Mouse (Mus musculus) MEL (cell line): ENCODE data around the gene Brca2. TPM values are rescaled to one million over a fixed set of nuclear protein-coding genes. Genes with fewer than 3 reads are reported as not detected.

Experiments
- DNase-seq: peaks from one replicate; pipeline ENCODE4 v3.0.0; 2011; ENCODE audit warnings: low read depth, low spot score
- H3K27ac ChIP-seq: 2 replicates; pipeline ENCODE4 v1.5.1; 2012; ENCODE audit warnings: low read depth, mild to moderate bottlenecking, control low read depth, low read length, moderate library complexity; ENCODE audit not compliant: control insufficient read depth
- H3K27me3 ChIP-seq, 2 experiments: fragments of 150-350 bp in 1 of 2; sonication (generic) in 1 of 2; 2 replicates each; pipeline ENCODE4 v1.6.1; 2012; ENCODE audit warnings: low read length in 2 of 2, mild to moderate bottlenecking in 2 of 2, improper control_type of control experiment in 1 of 2, moderate library complexity in 1 of 2; ENCODE audit not compliant: insufficient read depth in 2 of 2, control insufficient read depth in 1 of 2
- H3K36me3 ChIP-seq, 2 experiments: 2 replicates each; pipeline ENCODE4 v1.6.1; 2012 to 2014; ENCODE audit warnings: low read length in 2 of 2, improper control_type of control experiment in 1 of 2, inconsistent platforms in 1 of 2, mild to moderate bottlenecking in 1 of 2; ENCODE audit not compliant: insufficient read depth in 2 of 2, control insufficient read depth in 1 of 2
- H3K4me1 ChIP-seq, 2 experiments: fragments of 150-350 bp in 1 of 2; sonication (generic) in 1 of 2; 2 replicates each; pipeline ENCODE4 v1.6.1; 2012; ENCODE audit warnings: low read length in 2 of 2, improper control_type of control experiment in 1 of 2, mild to moderate bottlenecking in 1 of 2; ENCODE audit not compliant: insufficient read depth in 2 of 2, control insufficient read depth in 1 of 2
- H3K4me3 ChIP-seq, 2 experiments: fragments of 150-350 bp in 1 of 2; sonication (generic) in 1 of 2; 2 replicates each; pipeline ENCODE4 v1.5.1; 2012; ENCODE audit warnings: low read depth in 2 of 2, low read length in 2 of 2, mild to moderate bottlenecking in 2 of 2, moderate library complexity in 2 of 2, control low read depth in 1 of 2, improper control_type of control experiment in 1 of 2; ENCODE audit not compliant: control insufficient read depth in 1 of 2, insufficient read depth in 1 of 2
- H3K79me2 ChIP-seq: 2 replicates; pipeline ENCODE4 v1.6.1; 2012; ENCODE audit warnings: mild to moderate bottlenecking, low read length, moderate library complexity; ENCODE audit not compliant: control insufficient read depth, poor library complexity, insufficient read depth
- H3K9ac ChIP-seq: 2 replicates; pipeline ENCODE4 v1.6.1; 2012; ENCODE audit warnings: low read depth, mild to moderate bottlenecking, control low read depth, low read length, moderate library complexity; ENCODE audit not compliant: control insufficient read depth, poor library complexity, severe bottlenecking
- H3K9me3 ChIP-seq: fragments of 150-350 bp; sonication (generic); replicated peaks from 2 replicates; pipeline ENCODE4 v1.6.1; 2012; ENCODE audit warnings: mild to moderate bottlenecking, low read length, improper control_type of control experiment, moderate library complexity; ENCODE audit not compliant: insufficient read depth
- BHLHE40 ChIP-seq: IDR thresholded peaks from 2 replicates; pipeline ENCODE4 v1.6.1; 2012; ENCODE audit warnings: low read depth, mild to moderate bottlenecking, inconsistent platforms, low read length, improper control_type of control experiment, borderline replicate concordance
- CHD2 ChIP-seq: IDR thresholded peaks from 2 replicates; pipeline ENCODE4 v1.6.1; 2011; ENCODE audit warnings: low read length, improper control_type of control experiment
- CTCF ChIP-seq, 3 experiments: IDR thresholded peaks in 2 of 3; conservative IDR thresholded peaks in 1 of 3; 2 replicates each; pipeline ENCODE4 v1.5.1; 2011 to 2012; ENCODE audit warnings: low read length in 3 of 3, low read depth in 2 of 3, mild to moderate bottlenecking in 2 of 3, improper control_type of control experiment in 1 of 3, inconsistent platforms in 1 of 3, mixed read lengths in 1 of 3, moderate library complexity in 1 of 3; ENCODE audit not compliant: control insufficient read depth in 1 of 3, insufficient read depth in 1 of 3, poor library complexity in 1 of 3, severe bottlenecking in 1 of 3
- ELF1 ChIP-seq: IDR thresholded peaks from 2 replicates; pipeline ENCODE4 v1.6.1; 2014; ENCODE audit warnings: low read depth, mild to moderate bottlenecking, inconsistent platforms, low read length, improper control_type of control experiment, moderate library complexity
- ETS1 ChIP-seq: IDR thresholded peaks from 2 replicates; pipeline ENCODE4 v1.6.1; 2012; ENCODE audit warnings: low read depth, mild to moderate bottlenecking, inconsistent platforms, low read length, improper control_type of control experiment, moderate library complexity
- GABPA ChIP-seq: IDR thresholded peaks from 2 replicates; pipeline ENCODE4 v1.6.1; 2012; ENCODE audit warnings: low read depth, mild to moderate bottlenecking, inconsistent platforms, low read length, improper control_type of control experiment, moderate library complexity
- GATA1 ChIP-seq: IDR thresholded peaks from 2 replicates; pipeline ENCODE4 v1.6.1; 2011; ENCODE audit warnings: low read depth, low read length, improper control_type of control experiment
- HCFC1 ChIP-seq: IDR thresholded peaks from 2 replicates; pipeline ENCODE4 v1.6.1; 2012; ENCODE audit warnings: low read depth, mild to moderate bottlenecking, inconsistent platforms, low read length, improper control_type of control experiment, moderate library complexity
- JUND ChIP-seq: IDR thresholded peaks from 2 replicates; pipeline ENCODE4 v1.6.1; 2011; ENCODE audit warnings: low read depth, mild to moderate bottlenecking, improper control_type of control experiment, low read length
- KAT2A ChIP-seq: conservative IDR thresholded peaks from 2 replicates; pipeline ENCODE4 v1.6.1; 2012; ENCODE audit warnings: low read depth, low read length, improper control_type of control experiment, inconsistent platforms
- MAX ChIP-seq: IDR thresholded peaks from 2 replicates; pipeline ENCODE4 v1.6.1; 2011; ENCODE audit warnings: low read length, improper control_type of control experiment
- MAZ ChIP-seq: IDR thresholded peaks from 2 replicates; pipeline ENCODE4 v1.6.1; 2012; ENCODE audit warnings: low read depth, mild to moderate bottlenecking, inconsistent platforms, low read length, improper control_type of control experiment
- MEF2A ChIP-seq: IDR thresholded peaks from 2 replicates; pipeline ENCODE4 v1.6.1; 2014; ENCODE audit warnings: low read depth, mild to moderate bottlenecking, inconsistent platforms, low read length, improper control_type of control experiment; ENCODE audit not compliant: poor library complexity, insufficient replicate concordance, severe bottlenecking; ENCODE audit errors: extremely low read depth
- NELFE ChIP-seq: IDR thresholded peaks from 2 replicates; pipeline ENCODE4 v1.6.1; 2011; ENCODE audit warnings: low read depth, low read length, improper control_type of control experiment
- NRF1 ChIP-seq: IDR thresholded peaks from 2 replicates; pipeline ENCODE4 v1.6.1; 2014; ENCODE audit warnings: low read depth, mild to moderate bottlenecking, inconsistent platforms, low read length, improper control_type of control experiment, moderate library complexity; ENCODE audit not compliant: poor library complexity, insufficient read depth, severe bottlenecking
- POLR2AphosphoS5 ChIP-seq: IDR thresholded peaks from 2 replicates; pipeline ENCODE4 v1.6.1; 2012; ENCODE audit warnings: low read depth, borderline replicate concordance, mild to moderate bottlenecking, inconsistent platforms, low read length, moderate library complexity, mixed read lengths
- RCOR1 ChIP-seq: IDR thresholded peaks from 2 replicates; pipeline ENCODE4 v1.6.1; 2012; ENCODE audit warnings: low read depth, mild to moderate bottlenecking, inconsistent platforms, low read length, improper control_type of control experiment
- SIN3A ChIP-seq: IDR thresholded peaks from 2 replicates; pipeline ENCODE4 v1.6.1; 2012; ENCODE audit warnings: low read length, improper control_type of control experiment, inconsistent platforms
- TAL1 ChIP-seq: IDR thresholded peaks from 2 replicates; pipeline ENCODE4 v1.6.1; 2012; ENCODE audit warnings: mild to moderate bottlenecking, inconsistent platforms, low read length, moderate library complexity, mixed read lengths
- TBP ChIP-seq: IDR thresholded peaks from 2 replicates; pipeline ENCODE4 v1.8.0; 2011; ENCODE audit warnings: low read depth, low read length, improper control_type of control experiment
- TCF12 ChIP-seq: IDR thresholded peaks from 2 replicates; pipeline ENCODE4 v1.6.1; 2014; ENCODE audit warnings: low read depth, mild to moderate bottlenecking, inconsistent platforms, low read length, improper control_type of control experiment, moderate library complexity
- UBTF ChIP-seq: IDR thresholded peaks from 2 replicates; pipeline ENCODE4 v1.6.1; 2012; ENCODE audit warnings: low read depth, mild to moderate bottlenecking, inconsistent platforms, low read length, improper control_type of control experiment, moderate library complexity, borderline replicate concordance; ENCODE audit not compliant: insufficient read depth
- USF1 ChIP-seq: IDR thresholded peaks from 2 replicates; pipeline ENCODE4 v1.6.1; 2014; ENCODE audit warnings: low read depth, mild to moderate bottlenecking, inconsistent platforms, low read length, improper control_type of control experiment, moderate library complexity
- USF2 ChIP-seq, 2 experiments: IDR thresholded peaks; 2 replicates each; pipeline ENCODE4 v1.6.1; 2011 to 2012; ENCODE audit warnings: improper control_type of control experiment in 2 of 2, low read length in 2 of 2, borderline replicate concordance in 1 of 2, inconsistent platforms in 1 of 2, low read depth in 1 of 2, mild to moderate bottlenecking in 1 of 2; ENCODE audit not compliant: insufficient read depth in 1 of 2
- ZMIZ1 ChIP-seq: IDR thresholded peaks from 2 replicates; pipeline ENCODE4 v1.6.1; 2012; ENCODE audit warnings: low read depth, mild to moderate bottlenecking, inconsistent platforms, low read length, improper control_type of control experiment, moderate library complexity
- ZNF384 ChIP-seq: IDR thresholded peaks from 2 replicates; pipeline ENCODE4 v1.6.1; 2012; ENCODE audit warnings: low read depth, mild to moderate bottlenecking, inconsistent platforms, low read length, improper control_type of control experiment
- polyA plus RNA-seq, 2 experiments: library from polyadenylated mRNA; stranded (reverse) in 1 of 2; unstranded in 1 of 2; fragments of >175 nt in 1 of 2; fragments of >200 nt in 1 of 2; gene quantifications; 2 replicates each; pipeline versions ENCODE4 v1.2.1 to v1.2.4; 2012; ENCODE audit warnings: low replicate concordance in 2 of 2, low read depth in 1 of 2; ENCODE audit not compliant: insufficient read length in 2 of 2, insufficient read depth in 1 of 2, missing spikeins in 1 of 2
- total RNA-seq: library from RNA; depleted of rRNA; stranded (reverse); fragments of 300-350 nt; gene quantifications from 2 replicates; pipeline ENCODE4 v1.2.3, GENCODE M21; 2012

Brca2 gene
- total and polyA plus RNA-seq, 3 experiments, result 29.8 to 239 (median 53.4) TPM

DNA sequence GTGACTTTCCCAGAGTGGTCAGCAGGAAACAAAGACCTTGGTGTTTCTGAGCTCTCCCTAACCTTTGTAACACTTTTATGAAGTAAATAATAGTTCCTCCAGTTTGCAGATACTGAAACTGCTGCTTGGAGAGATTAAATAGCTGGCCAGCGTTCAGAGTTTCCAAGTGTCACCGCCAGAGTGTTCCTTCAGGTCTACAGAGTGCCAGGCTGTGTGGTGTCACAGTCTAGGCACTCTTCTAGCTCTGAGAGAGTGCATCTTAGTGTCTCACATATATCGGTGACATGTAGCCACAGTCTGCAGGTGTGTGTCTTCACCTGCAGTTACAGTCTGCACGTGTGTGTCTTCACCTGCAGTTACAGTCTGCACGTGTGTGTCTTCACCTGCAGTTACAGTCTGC is 60.8 kb downstream of the Brca2 start (continued):
- TF ChIP-seq BHLHE40 (no peak), ZMIZ1 (no peak), HCFC1 (no peak), CHD2 (no peak)
- TF ChIP-seq, all 39 proteins: peak for 5

DNA sequence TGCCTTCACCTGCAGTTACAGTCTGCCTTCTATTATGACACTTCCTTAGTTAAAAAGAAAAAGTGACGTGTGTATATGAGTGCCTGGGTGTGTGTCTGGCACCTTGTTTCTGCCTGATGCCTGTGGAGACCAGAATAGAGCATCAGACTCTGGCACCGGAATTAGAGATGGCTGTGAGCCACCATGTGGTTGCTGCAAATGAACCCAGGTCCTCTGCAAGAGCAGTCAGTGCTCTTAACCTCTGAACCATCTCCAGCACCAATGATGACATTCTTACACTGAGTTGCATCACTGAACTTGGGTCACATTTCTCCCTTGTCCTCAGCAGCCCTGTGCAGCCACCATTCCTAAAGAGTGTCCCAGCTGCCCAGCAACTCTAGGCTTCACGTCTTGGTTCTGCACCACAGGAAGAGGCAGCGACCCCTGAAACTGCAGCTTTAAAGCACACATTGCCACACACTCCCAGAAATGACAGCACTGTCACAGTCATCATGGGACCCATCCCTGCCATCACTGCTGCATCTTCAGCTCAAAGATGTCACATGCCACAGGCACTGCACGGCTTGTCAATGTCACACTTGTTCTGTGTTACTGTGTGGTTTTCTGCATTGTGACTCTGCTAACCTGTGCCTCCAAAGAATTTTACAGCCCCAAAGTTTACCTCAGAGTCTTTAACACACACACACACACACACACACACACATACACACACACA is 61.3 kb downstream of the Brca2 start:
- TF ChIP-seq ELF1 (0 out of 2 replicates have a peak, but pooled peaks have one; percentile 29), CTCF (IDR thresholded peaks at IDR 0.05 in 2 of 3, conservative IDR thresholded peaks at IDR 0.05 in 1 of 3; ENCODE audit: control insufficient read depth in 1 of 3, insufficient read depth in 1 of 3, low read depth in 2 of 3, low read length in 3 of 3, poor library complexity in 1 of 3, severe bottlenecking in 1 of 3) (no peak), BHLHE40 (no peak), NRF1 (no peak), CHD2 (no peak), MAX (peak; percentile 52), ETS1 (no peak), MAZ (no peak), TCF12 (no peak), RCOR1 (no peak), TBP (no peak), HCFC1 (no peak), USF2 (IDR thresholded peaks at IDR 0.05; ENCODE audit: borderline replicate concordance in 1 of 2, insufficient read depth in 1 of 2, low read depth in 1 of 2, low read length in 2 of 2) (no peak), TAL1 (no peak), POLR2AphosphoS5 (no peak), SIN3A (0 out of 2 replicates have a peak, but pooled peaks have one; percentile 32), NELFE (no peak), JUND (no peak), KAT2A (0 out of 2 replicates have a peak, but pooled peaks have one; percentile 34), UBTF (no peak), USF1 (no peak), GATA1 (no peak), ZNF384 (no peak), MEF2A (no peak), GABPA (no peak)
- TF ChIP-seq, all 39 proteins: peak for 4
- peaks cover 0 to 19% of the 10 kb centered on the region in 2 experiments; a peak in 2 of 4 replicates for H3K36me3 ChIP-seq
- H3K4me3 ChIP-seq, result no peak overlapping the region
- no peak overlapping the region for H3K9ac ChIP-seq
- H3K4me1 ChIP-seq, result peaks cover 29 to 34% of the 10 kb centered on the region in 2 experiments
- H3K9me3 ChIP-seq, result no peaks in the 10 kb centered on the region
- peak; percentile 55 for DNase-seq
- H3K27me3 ChIP-seq, result no peaks in the 10 kb centered on the region
- no peak overlapping the region for H3K27ac ChIP-seq
- no peaks in the 10 kb centered on the region for H3K79me2 ChIP-seq
